Mouse (Mus musculus): ENCODE data around the gene Ncbp3. TPM values are rescaled to one million over a fixed set of nuclear protein-coding genes. Genes with fewer than 3 reads are reported as not detected.

The Ncbp3 gene
- total RNA-seq, 2 experiments from 2014 or later, result 8.3 to 9.1 TPM

DNA sequence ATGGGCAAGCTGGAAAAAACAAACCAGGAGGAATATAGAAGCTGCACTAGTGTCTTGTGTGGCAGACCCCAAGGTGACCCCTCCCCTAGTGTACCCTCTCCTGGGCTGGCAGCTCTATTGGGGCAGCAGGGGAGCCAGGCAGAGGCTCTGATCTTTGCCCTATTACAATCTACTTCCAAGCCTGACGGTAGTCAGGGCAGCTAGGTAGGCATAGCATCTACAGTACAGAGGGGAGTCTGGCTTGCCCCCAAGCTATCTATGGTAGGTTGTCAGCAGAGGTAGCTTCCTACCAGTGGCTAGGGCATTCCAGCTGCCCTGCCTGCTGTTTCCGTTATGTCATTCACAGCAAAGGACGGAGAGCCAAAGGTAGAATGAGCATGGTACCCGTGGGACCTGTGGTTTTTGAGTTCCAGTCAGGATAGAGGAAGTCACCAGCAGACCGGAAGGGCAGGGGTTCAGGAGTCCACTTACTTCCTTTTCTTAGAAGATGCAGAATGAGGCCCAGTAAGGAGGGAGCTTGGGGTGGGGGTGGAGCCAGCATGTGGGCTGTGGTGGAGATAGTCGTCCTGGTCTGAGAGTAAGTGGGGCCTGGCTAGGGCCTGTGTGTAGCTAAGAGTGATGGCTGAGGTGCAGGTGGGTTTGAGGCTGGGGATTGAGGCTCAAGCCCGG is 23.2 kb upstream of the Ncbp3 start:
- intact Hi-C loops (cut with DNase I), result no loop called here

GRCm38 (mm10) chr11:73026961-73027360 is 20.6 kb upstream of the Ncbp3 start:
- intact Hi-C loops (cut with DNase I), result no loop called here
- DNase-seq (ENCODE audit: extremely low spot score in 1 of 2, low spot score in 2 of 2), result no peak

More for the DNA sequence above, 23.2 kb upstream of the Ncbp3 start:
- peak in 1 of 2 experiments; percentile 59 for DNase-seq (ENCODE audit: extremely low spot score in 1 of 2, low spot score in 2 of 2)

- peak; percentile 89 to 92 for DNase-seq (ENCODE audit: extremely low spot score in 1 of 2, low spot score in 2 of 2)
- intact Hi-C loops (cut with DNase I), result no loop called here
These were observed 16.6 kb upstream of the Ncbp3 start for GRCm38 (mm10) chr11:73030821-73031498.

GRCm38 (mm10) chr11:73031536-73031935 is 16.0 kb upstream of the Ncbp3 start:
- intact Hi-C loops (cut with DNase I), result no loop called here
- DNase-seq (ENCODE audit: extremely low spot score in 1 of 2, low spot score in 2 of 2), result no peak

GRCm38 (mm10) chr11:73036077-73036476 is 11.5 kb upstream of the Ncbp3 start:
- intact Hi-C loops (cut with DNase I), result loop anchor here (5.0 kb wide), 1 partner anchor 109 kb away; no protein-coding TSS in a partner anchor
- no peak for DNase-seq (ENCODE audit: extremely low spot score in 1 of 2, low spot score in 2 of 2)

GRCm38 (mm10) chr11:73036889-73037288 is 10.7 kb upstream of the Ncbp3 start:
- DNase-seq (ENCODE audit: extremely low spot score in 1 of 2, low spot score in 2 of 2), result peak in 1 of 2 experiments; percentile 70
- intact Hi-C loops (cut with DNase I), result loop anchor here (5.0 kb wide), 1 partner anchor 110 kb away; no protein-coding TSS in a partner anchor

DNA sequence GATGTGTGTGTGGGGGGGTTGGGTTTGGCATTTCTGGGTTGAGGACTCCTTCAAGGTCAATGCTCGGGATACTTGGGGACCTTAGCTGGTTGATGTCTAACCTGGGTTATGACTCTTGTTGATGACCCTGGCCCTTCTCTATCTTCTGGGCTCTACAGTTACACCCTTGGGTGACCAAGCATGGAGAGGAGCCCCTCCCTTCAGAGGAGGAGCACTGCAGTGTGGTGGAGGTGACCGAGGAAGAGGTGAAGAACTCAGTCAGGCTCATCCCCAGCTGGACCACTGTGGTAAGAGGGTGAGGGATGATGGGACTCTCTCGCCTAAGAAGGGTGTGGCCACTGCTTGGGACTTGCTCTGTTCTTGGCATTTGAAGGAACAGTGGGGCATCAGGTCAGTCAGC is 9.9 kb upstream of the Ncbp3 start:
- no peak for DNase-seq (ENCODE audit: extremely low spot score in 1 of 2, low spot score in 2 of 2)
- intact Hi-C loops (cut with DNase I), result loop anchor here (2.0 to 5.0 kb wide), 2 partner anchors 31 to 110 kb away; no protein-coding TSS in a partner anchor

GRCm38 (mm10) chr11:73039102-73039799 is 8.3 kb upstream of the Ncbp3 start:
- intact Hi-C loops (cut with DNase I), result loop anchor here (2.0 to 5.0 kb wide), 2 partner anchors 32 to 112 kb away; no protein-coding TSS in a partner anchor
- peak; percentile 66 to 80 for DNase-seq (ENCODE audit: extremely low spot score in 1 of 2, low spot score in 2 of 2)

DNA sequence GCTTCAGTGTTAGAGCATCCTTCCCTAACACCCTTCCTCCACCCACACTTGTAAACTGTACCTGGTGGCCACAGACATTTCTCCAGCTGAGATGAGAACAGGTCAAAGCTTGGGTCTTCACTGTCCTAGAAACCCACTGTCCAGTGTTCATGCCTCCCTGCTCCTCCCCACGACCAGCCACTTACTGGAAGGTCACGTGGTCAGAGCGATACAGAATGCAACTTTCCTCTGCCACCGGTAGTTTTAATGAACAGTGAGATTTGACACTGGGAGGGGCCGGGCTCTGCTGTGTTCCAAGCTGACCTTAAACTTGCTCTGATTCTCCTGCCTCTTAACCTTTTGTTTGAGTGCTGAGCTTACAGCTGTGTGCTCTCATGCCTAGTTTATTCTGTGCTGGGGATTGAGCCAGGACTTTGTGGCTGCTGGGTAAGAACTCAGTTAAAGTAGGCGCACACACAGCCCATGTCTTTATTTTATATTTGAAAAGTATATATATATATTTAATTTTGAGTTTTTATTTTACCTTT is 3.3 kb upstream of the Ncbp3 start:
- DNase-seq (ENCODE audit: extremely low spot score in 1 of 2, low spot score in 2 of 2), result no peak
- intact Hi-C loops (cut with DNase I), result no loop called here

DNA sequence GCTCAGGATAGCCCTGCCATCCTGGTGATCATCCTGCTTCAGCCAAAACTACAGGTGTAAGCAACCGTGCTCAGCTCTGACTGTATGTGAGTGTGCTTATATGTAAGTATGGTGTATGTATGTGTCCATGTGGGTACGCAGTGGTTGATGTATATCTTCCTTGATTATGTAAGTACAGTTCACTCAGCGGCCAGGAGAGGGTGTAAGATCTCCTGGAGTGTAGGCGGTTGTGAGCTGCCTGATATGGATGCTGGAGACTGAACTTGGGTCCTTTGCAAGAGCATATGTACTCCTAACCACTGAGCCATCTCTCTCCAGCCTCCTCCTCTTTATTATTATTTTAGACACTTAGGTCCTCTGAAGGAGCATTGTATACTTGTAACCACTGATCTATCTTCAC is 2.8 kb upstream of the Ncbp3 start:
- intact Hi-C loops (cut with DNase I), result no loop called here
- DNase-seq (ENCODE audit: extremely low spot score in 1 of 2, low spot score in 2 of 2), result no peak

GRCm38 (mm10) chr11:73048030-73048876 is 670 bp downstream of the Ncbp3 start:
- intact Hi-C loops (cut with DNase I), result no loop called here
- peak; percentile 36 to 76 for DNase-seq (ENCODE audit: extremely low spot score in 1 of 2, low spot score in 2 of 2)

- DNase-seq (ENCODE audit: extremely low spot score in 1 of 2, low spot score in 2 of 2), result peak; percentile 66 to 76
- intact Hi-C loops (cut with DNase I), result no loop called here
These were observed 1.8 kb downstream of the Ncbp3 start for GRCm38 (mm10) chr11:73049335-73049734.

DNA sequence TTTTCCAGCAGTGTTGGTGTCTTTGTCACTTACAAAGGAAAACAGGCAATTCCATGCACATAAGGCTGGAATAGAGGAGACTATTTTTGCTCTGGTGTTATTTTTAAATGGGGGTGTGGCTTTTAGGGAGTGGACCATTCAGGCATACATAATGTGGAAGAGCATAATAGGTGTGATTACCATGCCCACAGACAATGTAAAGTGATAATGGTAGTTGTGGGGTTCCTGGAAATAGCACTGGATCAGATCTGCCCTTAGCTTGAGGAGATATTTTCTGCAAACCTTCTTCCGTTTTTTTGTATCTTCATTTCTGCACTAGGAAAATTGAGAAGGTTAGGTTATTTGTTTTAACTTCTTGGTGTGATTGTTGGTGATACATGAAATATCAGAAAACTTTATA is 5.2 kb downstream of the Ncbp3 start:
- intact Hi-C loops (cut with DNase I), result no loop called here
- DNase-seq (ENCODE audit: extremely low spot score in 1 of 2, low spot score in 2 of 2), result no peak

DNA sequence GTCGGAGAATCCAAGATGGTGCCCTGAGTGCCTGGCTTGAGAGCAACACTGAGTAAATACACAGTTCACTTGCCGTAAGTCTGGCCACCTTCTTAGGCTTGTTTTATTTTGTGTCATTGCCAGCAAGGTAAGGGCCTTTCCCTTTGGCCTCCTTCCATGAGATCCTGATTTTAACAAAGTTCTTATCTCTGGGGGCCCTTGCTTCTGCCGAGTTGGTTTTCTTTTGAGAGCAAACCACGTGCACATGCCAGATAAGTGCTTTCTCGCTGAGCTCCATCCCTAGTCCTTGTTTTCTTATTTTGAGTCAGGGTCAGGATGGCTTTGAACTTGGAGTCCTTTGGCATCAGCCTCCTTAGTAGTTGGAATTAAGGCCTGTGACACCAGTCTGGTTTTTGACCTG is 10.1 kb downstream of the Ncbp3 start:
- DNase-seq (ENCODE audit: extremely low spot score in 1 of 2, low spot score in 2 of 2), result no peak
- intact Hi-C loops (cut with DNase I), result no loop called here

- no peak for DNase-seq (ENCODE audit: extremely low spot score in 1 of 2, low spot score in 2 of 2)
- intact Hi-C loops (cut with DNase I), result no loop called here
These were observed 12.0 kb downstream of the Ncbp3 start for GRCm38 (mm10) chr11:73059630-73060029.

DNA sequence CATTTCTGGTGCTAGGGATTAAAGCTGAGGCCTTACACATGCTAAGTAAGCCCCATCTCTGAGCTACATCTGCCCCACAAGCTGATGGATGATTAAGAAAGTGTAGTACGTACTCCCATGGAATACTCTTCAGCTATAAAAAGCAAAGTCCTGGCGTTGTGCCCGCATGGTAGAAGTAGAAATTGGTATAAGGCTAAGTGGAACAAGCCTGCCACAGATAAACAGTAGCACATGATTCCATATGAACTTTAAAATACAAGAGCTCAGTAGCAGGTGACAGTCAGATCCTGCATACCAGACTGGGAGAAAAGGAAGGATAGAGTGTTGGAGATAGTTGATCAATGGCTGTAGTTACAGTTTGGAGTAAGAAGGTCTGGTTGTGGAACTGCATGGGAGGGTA is 13.8 kb downstream of the Ncbp3 start:
- DNase-seq (ENCODE audit: extremely low spot score in 1 of 2, low spot score in 2 of 2), result no peak
- intact Hi-C loops (cut with DNase I), result no loop called here

DNA sequence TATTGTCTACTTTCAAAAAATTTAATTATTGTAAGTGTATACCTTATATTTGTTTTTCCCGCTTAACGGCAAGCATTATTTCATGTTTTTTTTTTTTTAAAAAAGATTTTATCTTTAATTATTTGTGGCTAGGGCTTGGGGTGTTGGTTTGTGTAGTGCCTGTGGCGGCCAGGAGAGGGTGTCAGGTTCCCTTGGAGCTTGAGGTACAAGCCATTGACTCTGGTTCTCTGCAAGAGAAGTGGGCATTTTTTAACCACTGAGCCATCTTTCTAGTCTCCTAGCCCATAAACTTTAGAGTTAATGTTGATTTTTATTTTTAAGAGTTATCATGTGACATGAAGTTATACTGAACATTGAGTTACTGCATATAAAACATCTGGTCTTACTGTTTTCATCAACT is 24.3 kb downstream of the Ncbp3 start:
- DNase-seq (ENCODE audit: extremely low spot score in 1 of 2, low spot score in 2 of 2), result peak in 1 of 2 experiments; percentile 54
- intact Hi-C loops (cut with DNase I), result loop anchor here (2.0 to 5.0 kb wide), 2 partner anchors 35 to 1300 kb away; no protein-coding TSS in a partner anchor

- intact Hi-C loops (cut with DNase I), result no loop called here
- DNase-seq (ENCODE audit: extremely low spot score in 1 of 2, low spot score in 2 of 2), result no peak
These were observed 28.7 kb downstream of the Ncbp3 start for GRCm38 (mm10) chr11:73076295-73076694.
